Mouse (Mus musculus): ENCODE measurements at regions not wholly inside any gene's neighbourhood (a gene's known extent, or its start where the extent isn't known, plus 50 kb on each side); places are given as distances from the start of the nearest gene placed in this dataset.

DNA sequence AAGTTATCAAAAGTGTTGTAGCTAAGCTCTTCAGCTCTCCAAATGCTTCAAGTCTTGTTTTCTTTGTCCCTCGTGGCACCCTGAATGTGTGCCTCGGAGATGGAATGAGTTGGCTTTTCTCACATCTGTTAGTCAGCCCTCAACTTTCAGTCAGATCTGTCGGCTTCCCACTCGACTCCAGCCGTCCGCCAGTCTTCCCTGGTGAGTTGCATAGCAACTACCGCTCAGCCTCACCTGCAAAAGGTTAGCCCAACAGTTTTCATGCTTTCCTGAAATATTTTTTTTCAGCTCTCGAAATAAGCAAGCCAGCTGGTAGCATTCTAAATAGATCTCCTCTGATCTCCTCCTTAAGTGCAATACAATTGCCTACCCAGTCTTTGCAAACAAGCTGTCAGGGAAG is 601.2 kb downstream of the Dok5 start:
- no peak for TF ChIP-seq HCFC1 (IDR thresholded peaks at IDR 0.05; ENCODE audit: low read depth, low read length)
- no peak for TF ChIP-seq CTCF (conservative IDR thresholded peaks at IDR 0.05 in 1 of 2, IDR thresholded peaks at IDR 0.05 in 1 of 2; ENCODE audit: low read depth in 2 of 2, low read length in 2 of 2)
- no peak for TF ChIP-seq POLR2A (IDR thresholded peaks at IDR 0.05; ENCODE audit: low read depth, low read length)
- no peak for TF ChIP-seq JUN (IDR thresholded peaks at IDR 0.05; ENCODE audit: insufficient read depth, low read depth, low read length)
- no peak for TF ChIP-seq NRF1 (IDR thresholded peaks at IDR 0.05; ENCODE audit: low read depth, low read length)
- TF ChIP-seq NELFE (IDR thresholded peaks at IDR 0.05; ENCODE audit: low read depth, low read length): no peak
- TF ChIP-seq ZNF384 (IDR thresholded peaks at IDR 0.05; ENCODE audit: low read depth, low read length): no peak
- TF ChIP-seq ZMIZ1 (IDR thresholded peaks at IDR 0.05; ENCODE audit: low read depth, low read length): no peak
- no peak for TF ChIP-seq MYC (IDR thresholded peaks at IDR 0.05; ENCODE audit: low read depth, low read length)
- no peak for TF ChIP-seq USF2 (conservative IDR thresholded peaks at IDR 0.05; ENCODE audit: low read depth, low read length)
- no peak for TF ChIP-seq MEF2A (IDR thresholded peaks at IDR 0.05; ENCODE audit: borderline replicate concordance, low read depth, low read length)
- TF ChIP-seq EP300 (IDR thresholded peaks at IDR 0.05; ENCODE audit: low read length): no peak

All from CH12.LX (cell line).